Mouse (Mus musculus): ENCODE data around the gene Olfr1025-ps1. TPM values are rescaled to one million over a fixed set of nuclear protein-coding genes. Genes with fewer than 3 reads are reported as not detected.

Gene Olfr1025-ps1
- polyA plus RNA-seq (2012; rRNA removed): not detected in 2 replicates

DNA sequence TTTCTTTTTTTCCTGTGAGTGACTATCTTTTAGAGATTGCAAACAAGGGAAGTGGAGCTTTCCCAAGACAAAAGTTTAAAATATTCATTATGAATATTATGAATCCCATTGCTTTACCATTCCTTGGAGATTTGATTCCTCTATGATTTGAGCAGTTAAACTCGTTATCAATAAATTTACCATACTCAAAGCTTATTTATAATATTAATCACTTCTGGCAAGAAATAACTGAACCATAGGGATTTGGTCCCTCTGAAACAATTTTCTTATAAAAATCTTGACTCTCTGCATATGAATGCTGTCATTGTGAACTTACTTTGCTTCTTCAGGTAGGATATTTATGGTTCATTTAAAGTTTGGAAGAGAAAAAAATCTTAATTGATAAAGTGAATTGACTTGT, at the start of gene Olfr1025-ps1:
TSS of gene Olfr1025-ps1 (plus strand) at position 301 of the 400 bp plus-strand sequence.

DNA sequence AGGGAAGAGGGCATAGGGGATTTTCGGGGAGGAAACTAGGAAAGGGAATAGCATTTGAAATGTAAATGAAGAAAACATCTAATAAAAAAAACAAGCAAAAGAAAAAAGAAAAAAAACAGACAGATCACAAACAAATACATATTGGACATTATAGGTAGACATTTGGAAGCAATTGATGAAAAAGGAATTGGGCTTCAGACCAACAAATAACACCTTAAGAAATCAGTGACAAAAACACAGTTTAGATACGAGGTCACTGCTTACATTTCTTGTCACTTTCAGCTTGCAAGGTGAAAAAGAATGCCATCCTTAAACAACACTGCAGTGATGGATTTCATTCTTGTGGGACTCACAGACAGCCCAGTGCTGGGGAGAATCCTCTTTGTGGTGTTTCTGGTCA, 46.7 kb upstream of the Olfr1025-ps1 start, which contains the start of gene Olfr1022:
TSS of gene Olfr1022 (plus strand) at position 301 of the 400 bp plus-strand sequence.

DNA sequence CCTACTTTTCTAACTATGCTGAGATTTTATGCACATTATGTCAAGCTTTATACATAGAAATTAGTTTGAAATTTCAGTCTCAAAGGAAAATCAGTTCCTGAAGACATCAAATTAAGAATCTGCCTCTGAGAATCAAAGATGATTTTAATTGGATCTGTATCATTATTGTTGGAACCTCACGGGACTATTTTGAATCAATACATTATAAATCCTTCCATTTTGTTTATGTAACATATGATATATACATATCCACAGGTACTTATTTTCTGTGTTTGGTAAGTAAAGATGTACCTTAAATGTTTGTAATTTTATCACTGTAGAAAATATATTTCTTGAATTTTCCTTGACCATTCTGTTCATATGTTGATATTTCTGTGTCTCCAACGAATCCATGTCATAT, 29.7 kb upstream of the Olfr1025-ps1 start, which contains the start of gene Olfr1023:
TSS of gene Olfr1023 (plus strand) at position 301 of the 400 bp plus-strand sequence.

DNA sequence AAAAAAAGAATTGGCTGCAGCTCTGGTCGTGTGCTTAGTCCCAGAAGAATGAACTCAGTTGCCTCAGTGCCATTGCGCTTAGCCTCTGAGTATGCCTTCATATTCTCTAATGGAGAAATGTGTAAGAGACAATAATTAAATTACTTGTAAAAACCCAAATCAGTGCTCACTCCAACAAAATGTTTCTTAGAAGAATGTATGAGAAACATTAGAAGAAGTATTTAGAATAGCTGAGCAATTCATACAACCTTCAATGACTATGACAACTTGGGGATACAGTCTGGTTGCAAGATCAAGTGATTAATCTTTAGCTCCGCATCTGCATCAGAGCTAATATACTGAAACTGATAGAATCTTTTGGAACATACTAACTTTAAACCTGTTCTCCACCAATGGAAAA, 10.0 kb upstream of the Olfr1025-ps1 start, which contains the start of gene Olfr1024:
TSS of gene Olfr1024 (minus strand) at position 101 of the 400 bp plus-strand sequence.

DNA sequence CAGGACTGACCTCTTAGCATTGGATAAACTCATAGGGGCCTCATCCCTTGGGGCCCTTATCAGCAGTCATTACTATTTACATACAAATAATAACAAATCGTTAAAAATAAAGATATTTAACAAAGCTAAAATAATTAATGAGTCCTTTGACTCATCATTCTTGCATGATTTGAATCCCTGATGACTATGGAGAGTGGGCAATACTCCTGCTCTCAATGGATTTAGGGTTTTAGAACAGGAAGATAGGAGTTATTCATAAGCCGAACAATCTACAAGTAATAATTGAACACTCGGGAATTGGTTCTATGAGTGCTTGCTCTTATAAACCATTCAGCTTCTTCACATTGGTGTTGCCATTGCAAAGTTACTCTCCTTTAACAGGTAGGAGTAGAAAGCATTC, 6.3 kb downstream of the Olfr1025-ps1 start, which contains the start of gene Olfr1026:
TSS of gene Olfr1026 (plus strand) at position 301 of the 400 bp plus-strand sequence.

DNA sequence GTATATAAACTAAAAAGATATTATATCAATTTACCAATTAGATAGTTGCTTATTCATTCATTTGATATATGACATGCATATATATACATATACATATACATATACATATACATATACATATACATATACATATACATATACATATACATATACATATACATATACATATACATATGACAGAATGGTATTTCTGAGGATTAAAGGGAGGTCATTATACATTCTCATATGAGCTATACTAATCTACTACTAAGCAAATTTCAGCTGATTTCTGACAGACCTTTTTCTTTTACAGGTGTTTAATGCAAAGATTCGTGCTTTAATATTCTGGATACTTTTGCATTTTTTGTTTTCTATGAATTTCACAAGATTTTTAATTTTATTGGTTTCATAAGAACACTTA, 35.1 kb downstream of the Olfr1025-ps1 start, which contains the start of gene Olfr1028:
TSS of gene Olfr1028 (plus strand) at position 301 of the 400 bp plus-strand sequence.

Other genes with a start within 250 kb of the Olfr1025-ps1 start
- not detected in 2 replicates for gene Olfr1006, start 236.4 kb upstream of the Olfr1025-ps1 start, polyA plus RNA-seq (2012; rRNA removed)
- not detected in 2 replicates for gene Olfr1008, start 225.8 kb upstream of the Olfr1025-ps1 start, polyA plus RNA-seq (2012; rRNA removed)
- not detected in 2 replicates for gene Olfr1009, start 199.8 kb upstream of the Olfr1025-ps1 start, polyA plus RNA-seq (2012; rRNA removed)
- not detected in 2 replicates for gene Olfr1012, start 152.4 kb upstream of the Olfr1025-ps1 start, polyA plus RNA-seq (2012; rRNA removed)
- not detected in 2 replicates for gene Olfr1013, start 148.1 kb upstream of the Olfr1025-ps1 start, polyA plus RNA-seq (2012; rRNA removed)
- gene Olfr1014, start 142.5 kb upstream of the Olfr1025-ps1 start, polyA plus RNA-seq (2012; rRNA removed): not detected in 2 replicates
- gene Olfr1015, start 133.2 kb upstream of the Olfr1025-ps1 start, polyA plus RNA-seq (2012; rRNA removed): not detected in 2 replicates
- gene Olfr1016, start 112.6 kb upstream of the Olfr1025-ps1 start, polyA plus RNA-seq (2012; rRNA removed): not detected in 2 replicates
- gene Olfr1018, start 96.7 kb upstream of the Olfr1025-ps1 start, polyA plus RNA-seq (2012; rRNA removed): not detected in 2 replicates
- not detected in 2 replicates for gene Olfr1019, start 69.7 kb upstream of the Olfr1025-ps1 start, polyA plus RNA-seq (2012; rRNA removed)
- not detected in 2 replicates for gene Olfr1020, start 68.2 kb upstream of the Olfr1025-ps1 start, polyA plus RNA-seq (2012; rRNA removed)
- not detected in 2 replicates for gene Olfr1022, start 46.6 kb upstream of the Olfr1025-ps1 start, polyA plus RNA-seq (2012; rRNA removed)
- not detected in 2 replicates for gene Olfr1023, start 29.6 kb upstream of the Olfr1025-ps1 start, polyA plus RNA-seq (2012; rRNA removed)
- not detected in 2 replicates for gene Olfr1024, start 10.1 kb upstream of the Olfr1025-ps1 start, polyA plus RNA-seq (2012; rRNA removed)
- not detected in 2 replicates for gene Olfr1026, start 6.4 kb downstream of the Olfr1025-ps1 start, polyA plus RNA-seq (2012; rRNA removed)
- not detected in 2 replicates for gene Olfr1028, start 35.2 kb downstream of the Olfr1025-ps1 start, polyA plus RNA-seq (2012; rRNA removed)
- gene Olfr1029, start 58.7 kb downstream of the Olfr1025-ps1 start, polyA plus RNA-seq (2012; rRNA removed): not detected in 2 replicates
- not detected in 2 replicates for gene Olfr1030, start 64.1 kb downstream of the Olfr1025-ps1 start, polyA plus RNA-seq (2012; rRNA removed)
- not detected in 2 replicates for gene Olfr1031, start 75.1 kb downstream of the Olfr1025-ps1 start, polyA plus RNA-seq (2012; rRNA removed)
- not detected in 2 replicates for gene Olfr1032, start 90.3 kb downstream of the Olfr1025-ps1 start, polyA plus RNA-seq (2012; rRNA removed)
- 3.3 and 3.4 TPM in 2 replicates for gene Olfr1033, start 105.4 kb downstream of the Olfr1025-ps1 start, polyA plus RNA-seq (2012; rRNA removed)
- 0.94 and 1.0 TPM in 2 replicates for gene Olfr1034, start 130.7 kb downstream of the Olfr1025-ps1 start, polyA plus RNA-seq (2012; rRNA removed)
- not detected in 2 replicates for gene Olfr1036, start 158.8 kb downstream of the Olfr1025-ps1 start, polyA plus RNA-seq (2012; rRNA removed)
- gene Olfr1037, start 172.2 kb downstream of the Olfr1025-ps1 start, polyA plus RNA-seq (2012; rRNA removed): not detected in 2 replicates
- gene Olfr1039, start 220.7 kb downstream of the Olfr1025-ps1 start, polyA plus RNA-seq (2012; rRNA removed): not detected in 2 replicates
- gene Olfr1040, start 231.5 kb downstream of the Olfr1025-ps1 start, polyA plus RNA-seq (2012; rRNA removed): not detected in 2 replicates
- gene Olfr1042, start 246.6 kb downstream of the Olfr1025-ps1 start, polyA plus RNA-seq (2012; rRNA removed): not detected in 2 replicates